Mouse (Mus musculus): ENCODE measurements around the gene Auh. TPM values are rescaled to one million over a fixed set of nuclear protein-coding genes. Genes with fewer than 3 reads are reported as not detected.

The Auh gene
- polyA plus RNA-seq (2016; fragmentation: Nextera tagmentation; extraction: Ambion mirVana): 38.9 and 42.7 TPM in 2 replicates

DNA sequence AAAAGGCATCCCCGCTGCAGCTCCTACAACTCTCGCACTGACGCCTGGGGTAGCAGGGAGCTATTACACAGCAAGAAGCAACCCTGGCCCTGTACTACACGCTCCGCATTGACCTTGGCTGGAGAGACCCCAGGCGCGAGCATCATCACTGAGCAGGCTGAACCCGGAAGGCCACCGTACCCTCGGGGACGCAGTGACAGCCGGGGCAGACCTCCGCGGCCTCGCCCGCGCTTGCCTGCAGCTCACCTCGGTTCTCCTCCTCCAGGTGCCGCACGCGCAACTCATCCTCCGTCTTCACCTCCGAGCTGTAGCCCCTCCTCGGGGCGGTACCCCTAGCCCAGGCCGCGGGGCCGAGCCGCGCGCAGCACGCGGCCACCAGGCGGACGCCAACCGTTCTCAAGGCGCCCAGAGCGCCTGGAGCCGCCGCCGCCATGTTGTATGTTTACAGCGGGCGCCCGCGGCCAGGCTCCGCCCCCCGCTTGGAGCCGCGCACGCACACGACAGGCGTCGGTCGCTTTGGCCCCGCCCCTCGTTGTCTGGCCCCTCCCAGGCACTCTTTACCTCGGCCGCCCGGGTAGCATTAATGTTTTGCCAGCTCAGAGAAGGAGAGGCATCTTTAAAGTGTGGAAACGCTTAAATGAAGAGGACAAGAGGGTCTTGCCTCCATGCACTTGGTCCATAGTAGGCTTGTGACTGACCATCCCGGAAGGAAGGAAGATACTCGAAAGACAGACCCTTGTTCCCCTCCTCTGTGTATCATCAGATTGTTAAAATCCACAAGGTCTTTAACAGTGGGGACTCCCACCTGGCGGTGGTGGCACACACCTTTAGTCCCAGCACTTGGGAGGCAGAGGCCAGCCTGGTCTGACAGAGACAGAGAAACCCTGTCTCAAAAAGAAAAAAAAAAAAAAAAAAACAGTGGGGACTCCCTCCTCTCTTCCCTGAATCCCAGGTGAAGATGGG is at the start of gene Auh:
Gene Auh (minus strand): TSS at position 473 of the 963 bp plus-strand sequence.
- Histone ChIP-seq H3K4me3 (replicated peaks) (peak within 1 kb of the TSS; percentile 86), H3K4me1 (peaks cover 27% of the 10 kb centered on the region), H3K27ac (peak within 1 kb of the TSS; percentile 84), H3K9ac (peak within 1 kb of the TSS; percentile 72), H3K27me3 (no peaks in the 10 kb centered on the region; the same call in 1 of the 2 replicates), H3K36me3 (replicated peaks) (no peaks in the 10 kb centered on the region), H3K4me2 (peak within 1 kb of the TSS; percentile 67), H3K9me3 (no peaks in the 10 kb centered on the region)
- WGBS: under 1% methylated on average over 62 of the region's 63 CpGs
- ATAC-seq (ENCODE audit: low FRiP score): peak; percentile 97

DNA sequence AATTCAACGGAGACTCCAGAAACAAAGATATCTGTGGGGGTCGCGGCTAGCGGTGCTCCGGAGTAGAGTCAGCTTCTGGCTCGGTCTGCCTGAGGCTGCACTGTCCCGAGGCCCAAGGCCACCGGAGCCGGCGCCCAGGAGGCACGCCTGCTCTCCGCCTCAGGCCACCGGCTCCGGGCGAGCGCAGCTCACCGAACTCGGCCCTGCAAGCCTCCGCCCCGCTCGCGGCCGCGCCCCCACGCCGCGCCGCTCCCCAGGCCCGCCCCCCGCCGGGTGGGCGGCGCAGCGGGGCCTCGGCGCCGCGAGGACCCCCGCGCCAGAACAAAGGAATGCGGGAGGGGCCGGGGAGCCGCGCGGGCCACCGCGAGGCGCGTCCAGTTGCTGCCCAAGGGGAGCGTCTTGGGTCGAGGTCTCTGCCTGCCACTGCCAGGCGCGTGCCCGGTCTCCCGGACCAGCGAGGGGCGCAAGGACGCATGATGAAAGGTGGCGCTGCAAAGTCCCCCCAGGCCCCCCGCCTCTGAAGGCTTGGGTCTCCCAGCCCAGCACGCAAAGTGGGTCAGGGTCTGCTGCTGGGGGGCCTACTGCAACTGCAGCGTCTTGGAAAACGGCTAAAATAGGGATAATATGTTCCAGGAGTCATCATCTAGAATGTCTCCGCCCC is 49.0 kb upstream of the Auh start:
- Histone ChIP-seq H3K4me2 (peak overlapping the region; percentile 99), H3K9me3 (no peaks in the 10 kb centered on the region), H3K36me3 (replicated peaks) (no peaks in the 10 kb centered on the region), H3K4me1 (peaks cover 48% of the 10 kb centered on the region), H3K9ac (peak overlapping the region; percentile 85), H3K27me3 (peaks cover 49% of the 10 kb centered on the region), H3K27ac (peak overlapping the region; percentile 83), H3K4me3 (replicated peaks) (peak overlapping the region; percentile 60)
- 2% methylated on average over 52 of the region's 64 CpGs for WGBS
- ATAC-seq (ENCODE audit: low FRiP score): peak; percentile 21; the same call in 1 of the 2 replicates

DNA sequence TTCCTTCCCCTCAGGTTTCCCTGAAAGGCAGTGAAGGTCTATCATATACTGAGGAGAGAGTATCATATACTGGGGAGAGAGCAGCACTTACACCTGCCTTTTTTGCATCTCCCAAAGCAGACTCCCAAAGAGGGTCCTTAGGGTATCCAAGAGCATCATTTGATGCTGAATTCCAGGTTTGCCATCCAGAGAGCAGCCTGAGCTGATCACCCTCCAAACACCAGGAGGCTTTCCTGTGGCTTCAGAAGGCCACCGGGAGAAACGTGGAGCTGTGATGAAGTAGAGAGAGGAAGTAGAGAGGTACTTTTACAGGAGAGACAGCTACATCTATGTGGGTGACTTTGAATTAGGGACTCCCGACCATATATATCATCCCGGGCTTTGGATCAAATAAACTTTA is 48.3 kb upstream of the Auh start:
- Histone ChIP-seq H3K9ac (no peak overlapping the region), H3K4me2 (peak overlapping the region; percentile 99), H3K27ac (no peak overlapping the region), H3K9me3 (no peaks in the 10 kb centered on the region), H3K4me3 (replicated peaks) (peak overlapping the region; percentile 60), H3K4me1 (peaks cover 48% of the 10 kb centered on the region), H3K27me3 (peaks cover 47% of the 10 kb centered on the region), H3K36me3 (replicated peaks) (no peaks in the 10 kb centered on the region)
- ATAC-seq (ENCODE audit: low FRiP score): no peak
- 33% methylated on average over 4 of the region's 4 CpGs for WGBS

DNA sequence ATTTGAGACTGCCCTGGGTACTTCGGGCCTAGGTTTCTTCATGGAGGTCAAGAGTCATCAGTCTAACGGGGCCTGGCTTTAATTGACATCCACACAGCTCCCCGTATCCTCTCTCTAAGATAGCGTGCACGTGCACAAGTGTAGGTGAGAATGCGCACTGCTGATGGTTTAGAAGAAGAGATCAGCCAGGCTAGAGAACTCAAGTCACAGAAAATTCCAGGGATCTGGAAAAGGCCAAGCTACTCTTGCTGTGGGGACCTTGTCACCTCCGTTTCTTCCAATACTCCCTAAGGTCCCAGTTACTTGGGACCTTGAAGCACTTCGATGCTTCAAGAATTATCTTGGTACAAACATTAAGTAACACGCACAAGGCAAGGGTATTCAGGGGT is 47.7 kb upstream of the Auh start:
- Histone ChIP-seq H3K9me3 (no peaks in the 10 kb centered on the region), H3K4me1 (peaks cover 47% of the 10 kb centered on the region), H3K9ac (no peak overlapping the region), H3K36me3 (replicated peaks) (no peaks in the 10 kb centered on the region), H3K27ac (no peak overlapping the region), H3K4me3 (replicated peaks) (0 out of 2 replicates have a peak overlapping the region, but pooled peaks have one; percentile 2), H3K27me3 (peaks cover 46% of the 10 kb centered on the region), H3K4me2 (peak overlapping the region; percentile 99)
- no peak for ATAC-seq (ENCODE audit: low FRiP score)
- 64% methylated on average over 9 of the region's 9 CpGs for WGBS

DNA sequence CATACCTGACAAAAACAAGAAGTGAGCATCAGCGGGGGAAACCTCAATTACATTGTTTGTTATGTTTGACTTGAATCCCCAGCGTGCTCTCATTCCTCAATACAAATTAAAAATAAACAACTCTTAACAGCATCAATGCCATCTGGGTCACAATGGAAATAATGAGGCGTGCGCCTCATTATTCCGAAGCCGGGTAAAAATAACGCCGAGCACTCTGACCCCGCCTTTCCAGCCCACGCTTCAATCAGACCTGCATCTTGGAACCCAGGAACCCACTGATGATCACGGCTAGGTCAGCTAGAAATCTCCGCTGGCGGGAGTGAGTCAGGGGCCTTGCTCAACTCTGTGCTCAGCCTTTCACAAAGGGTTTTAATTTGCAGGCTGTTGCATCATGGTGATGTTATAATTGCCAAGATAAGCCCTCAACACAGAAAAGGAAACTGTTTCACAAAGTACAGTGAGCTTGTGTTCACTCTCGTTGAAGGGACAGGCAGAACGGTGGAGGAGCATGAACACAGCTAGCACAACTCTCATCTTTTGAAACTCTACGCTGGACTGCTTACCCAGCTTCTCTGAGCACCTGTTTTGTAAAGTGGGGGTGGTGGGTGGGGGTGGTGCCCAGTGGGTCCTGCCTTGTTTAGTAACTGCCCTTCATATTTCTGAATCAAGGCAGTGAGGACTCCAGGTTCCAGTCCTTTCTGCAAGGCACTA is 47.2 kb upstream of the Auh start:
- no peak overlapping the region for H3K27ac ChIP-seq
- H3K27me3 ChIP-seq: peaks cover 40% of the 10 kb centered on the region
- 9% methylated on average over 16 of the region's 16 CpGs for WGBS
- no peaks in the 10 kb centered on the region for H3K36me3 ChIP-seq (replicated peaks)
- H3K4me2 ChIP-seq: peak overlapping the region; percentile 41
- H3K9ac ChIP-seq: peak overlapping the region; percentile 18; the same call in 1 of the 2 replicates
- peak overlapping the region; percentile 9; the same call in 1 of the 2 replicates for H3K4me3 ChIP-seq (replicated peaks)
- no peaks in the 10 kb centered on the region for H3K9me3 ChIP-seq
- no peak for ATAC-seq (ENCODE audit: low FRiP score)
- H3K4me1 ChIP-seq: peaks cover 41% of the 10 kb centered on the region

DNA sequence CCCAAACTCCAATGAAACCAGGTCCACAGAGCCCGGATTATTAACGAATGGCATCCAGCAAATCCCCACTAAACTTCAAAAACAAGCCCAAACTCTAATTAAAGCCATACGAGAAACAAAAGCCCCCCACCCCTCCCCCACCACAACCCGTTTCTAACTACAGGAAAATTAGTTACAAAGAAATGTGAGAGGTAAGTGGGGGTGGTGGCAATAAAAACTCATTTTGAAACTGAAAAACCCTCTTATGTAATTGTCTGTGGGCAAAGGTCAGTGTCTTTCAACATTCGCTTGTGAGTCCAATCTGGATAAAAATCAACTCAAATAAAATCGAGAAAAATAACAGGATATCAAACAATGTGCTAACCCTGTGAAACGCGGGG is 46.6 kb upstream of the Auh start:
- H3K4me2 ChIP-seq: peak overlapping the region; percentile 41
- WGBS: 10% methylated on average over 8 of the region's 8 CpGs
- H3K27me3 ChIP-seq: peaks cover 36% of the 10 kb centered on the region
- H3K9me3 ChIP-seq: no peaks in the 10 kb centered on the region
- no peak for ATAC-seq (ENCODE audit: low FRiP score)
- peaks cover 39% of the 10 kb centered on the region for H3K4me1 ChIP-seq
- no peak overlapping the region for H3K27ac ChIP-seq
- no peak overlapping the region for H3K9ac ChIP-seq
- H3K4me3 ChIP-seq (replicated peaks): no peak overlapping the region
- no peaks in the 10 kb centered on the region for H3K36me3 ChIP-seq (replicated peaks)

DNA sequence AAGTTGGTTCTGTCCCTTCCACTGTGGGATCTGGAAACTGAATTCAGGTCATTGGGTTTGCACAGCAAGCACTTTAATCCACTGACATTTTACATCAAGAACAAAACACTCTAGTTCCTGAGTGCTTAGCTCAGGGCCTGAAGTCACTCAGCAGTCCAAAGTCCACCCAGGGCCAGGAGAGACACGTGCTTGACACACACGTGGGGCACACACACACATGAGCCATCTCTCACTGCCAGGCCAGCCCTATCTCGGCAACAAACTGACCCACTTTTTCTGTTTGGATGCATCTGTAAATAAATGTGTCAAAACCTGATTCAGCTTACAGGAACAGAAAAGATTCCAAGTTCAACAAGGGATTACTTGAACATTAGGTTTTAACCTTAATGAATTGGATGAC is 45.2 kb upstream of the Auh start:
- peaks cover 39% of the 10 kb centered on the region for H3K4me1 ChIP-seq
- H3K4me2 ChIP-seq: no peak overlapping the region
- no peak for ATAC-seq (ENCODE audit: low FRiP score)
- H3K9ac ChIP-seq: no peak overlapping the region
- no peak overlapping the region for H3K4me3 ChIP-seq (replicated peaks)
- no peaks in the 10 kb centered on the region for H3K9me3 ChIP-seq
- H3K27ac ChIP-seq: no peak overlapping the region
- H3K27me3 ChIP-seq: peaks cover 36% of the 10 kb centered on the region
- 77% methylated on average over 3 of the region's 3 CpGs for WGBS
- H3K36me3 ChIP-seq (replicated peaks): no peaks in the 10 kb centered on the region

DNA sequence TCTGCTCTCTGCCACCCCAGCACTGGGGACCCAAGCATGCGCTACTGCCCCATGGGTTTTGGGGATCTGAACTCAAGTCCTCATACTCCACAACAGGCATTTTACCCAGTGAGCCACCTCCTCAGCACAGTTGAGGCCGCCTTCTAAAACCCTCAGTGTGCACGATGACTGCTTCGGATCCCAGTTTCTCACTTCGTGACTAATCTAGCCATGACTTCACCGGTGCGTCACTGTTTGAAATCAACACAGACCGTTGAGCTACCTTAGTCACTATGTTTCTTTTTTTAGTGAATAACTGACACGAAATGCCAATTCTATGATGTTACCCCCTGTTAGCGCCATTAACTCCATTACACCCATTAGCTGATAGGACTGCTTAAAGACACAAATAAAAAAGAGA is 43.9 kb upstream of the Auh start:
- no peak for ATAC-seq (ENCODE audit: low FRiP score)
- Histone ChIP-seq H3K4me3 (replicated peaks) (no peak overlapping the region), H3K27me3 (peaks cover 30% of the 10 kb centered on the region), H3K4me1 (peaks cover 31% of the 10 kb centered on the region), H3K36me3 (replicated peaks) (no peaks in the 10 kb centered on the region; the same call in 1 of the 2 replicates), H3K9ac (no peak overlapping the region), H3K4me2 (no peak overlapping the region), H3K27ac (no peak overlapping the region), H3K9me3 (no peaks in the 10 kb centered on the region)
- 95% methylated on average over 10 of the region's 10 CpGs for WGBS

DNA sequence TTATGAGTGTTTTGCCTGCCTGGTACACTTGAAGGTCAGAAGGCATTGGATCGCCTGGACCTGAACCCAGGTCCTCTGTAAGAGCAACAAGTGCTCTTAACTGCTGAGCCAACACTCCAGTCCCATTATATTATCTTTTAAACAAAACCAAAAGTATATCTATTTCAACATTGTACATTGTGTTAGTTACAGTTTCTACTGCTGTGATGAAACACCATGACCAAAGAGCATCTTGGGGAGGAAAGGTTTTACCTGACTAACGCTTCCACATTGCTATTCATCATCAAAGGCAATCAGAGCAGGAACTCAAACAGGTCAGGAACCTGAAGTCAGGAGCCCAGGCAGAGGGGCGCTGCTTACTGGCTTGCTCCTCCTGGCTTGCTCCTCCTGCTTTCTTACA is 43.1 kb upstream of the Auh start:
- 96% methylated on average over 3 of the region's 3 CpGs for WGBS
- ATAC-seq (ENCODE audit: low FRiP score): no peak
- no peak overlapping the region for H3K27ac ChIP-seq
- H3K4me3 ChIP-seq (replicated peaks): no peak overlapping the region
- no peaks in the 10 kb centered on the region for H3K9me3 ChIP-seq
- no peak overlapping the region for H3K9ac ChIP-seq
- peaks cover 8% of the 10 kb centered on the region for H3K36me3 ChIP-seq (replicated peaks)
- no peak overlapping the region for H3K4me2 ChIP-seq
- peaks cover 27% of the 10 kb centered on the region for H3K27me3 ChIP-seq
- H3K4me1 ChIP-seq: peaks cover 24% of the 10 kb centered on the region

DNA sequence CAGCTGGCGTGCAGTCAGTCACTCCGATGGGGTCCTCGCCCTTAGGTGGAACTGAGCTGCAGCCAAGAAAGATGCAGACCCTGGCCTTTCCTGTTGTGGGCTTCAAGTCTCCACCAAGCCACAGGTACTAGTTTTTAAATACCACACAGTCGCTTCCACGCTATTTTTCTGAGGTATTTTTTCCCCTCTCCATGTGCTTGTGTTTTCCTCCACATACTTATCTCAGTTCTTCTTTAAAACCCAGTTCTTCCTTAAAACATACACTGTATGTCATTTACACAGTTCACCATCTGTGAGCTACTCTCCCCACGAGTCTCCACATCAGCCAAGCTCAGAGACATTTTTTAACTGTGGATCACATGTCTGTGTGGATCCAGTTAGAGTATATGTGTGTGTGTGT is 41.4 kb upstream of the Auh start:
- 89% methylated on average over 6 of the region's 6 CpGs for WGBS
- peaks cover 24% of the 10 kb centered on the region for H3K36me3 ChIP-seq (replicated peaks)
- H3K4me3 ChIP-seq (replicated peaks): no peak overlapping the region
- H3K27ac ChIP-seq: no peak overlapping the region
- no peak overlapping the region for H3K9ac ChIP-seq
- peaks cover 6% of the 10 kb centered on the region for H3K4me1 ChIP-seq
- H3K27me3 ChIP-seq: peaks cover 17% of the 10 kb centered on the region
- H3K4me2 ChIP-seq: no peak overlapping the region
- no peak for ATAC-seq (ENCODE audit: low FRiP score)
- no peaks in the 10 kb centered on the region for H3K9me3 ChIP-seq

DNA sequence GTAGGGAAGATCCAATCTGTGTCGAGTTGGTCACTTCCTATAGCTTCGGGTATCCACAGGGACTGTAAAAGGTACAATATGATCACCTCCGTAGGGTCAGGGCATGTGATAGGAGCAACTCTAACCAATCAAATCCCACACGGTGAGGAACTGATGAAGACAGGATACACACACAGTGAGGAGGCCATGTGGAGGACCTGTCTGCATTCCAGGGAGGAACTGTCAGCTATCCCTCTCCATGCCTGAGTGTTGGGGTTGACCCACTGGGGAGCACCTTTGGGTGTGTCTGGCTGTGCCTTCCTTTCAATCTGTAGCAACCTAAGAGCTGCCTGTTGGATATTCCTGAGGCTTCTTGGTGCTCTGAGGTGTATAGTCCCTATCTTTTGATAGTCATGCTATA is 33.4 kb upstream of the Auh start:
- H3K27me3 ChIP-seq: no peaks in the 10 kb centered on the region
- ATAC-seq (ENCODE audit: low FRiP score): no peak
- no peak overlapping the region for H3K4me3 ChIP-seq (replicated peaks)
- no peaks in the 10 kb centered on the region for H3K9me3 ChIP-seq
- WGBS: 90% methylated on average over 4 of the region's 4 CpGs
- no peak overlapping the region for H3K9ac ChIP-seq
- no peak overlapping the region for H3K27ac ChIP-seq
- no peak overlapping the region for H3K4me2 ChIP-seq
- H3K4me1 ChIP-seq: no peaks in the 10 kb centered on the region
- peaks cover 19% of the 10 kb centered on the region for H3K36me3 ChIP-seq (replicated peaks)

DNA sequence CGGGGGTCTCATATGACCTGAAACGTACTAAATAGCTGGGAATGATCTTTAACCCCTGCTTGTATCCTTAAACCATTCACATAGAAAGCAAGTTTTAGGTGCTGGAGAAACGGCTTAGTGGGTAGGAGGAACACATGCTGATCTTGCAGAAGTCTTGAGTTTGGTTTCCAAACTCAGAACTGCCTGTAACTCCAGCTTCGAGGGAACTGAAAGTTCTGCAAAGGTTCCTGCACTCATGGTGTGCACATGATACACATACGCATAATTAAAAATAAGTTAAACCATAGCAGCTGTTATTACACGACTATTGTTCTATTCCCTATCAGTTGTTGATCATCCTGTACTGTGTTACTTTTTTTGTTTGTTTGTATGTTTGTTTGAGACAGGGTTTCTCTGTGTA is 32.9 kb upstream of the Auh start:
- 92% methylated on average over 6 of the region's 6 CpGs for WGBS
- Histone ChIP-seq H3K27ac (no peak overlapping the region), H3K4me1 (no peaks in the 10 kb centered on the region), H3K9ac (no peak overlapping the region), H3K4me2 (no peak overlapping the region), H3K4me3 (replicated peaks) (no peak overlapping the region), H3K9me3 (no peaks in the 10 kb centered on the region), H3K27me3 (no peaks in the 10 kb centered on the region), H3K36me3 (replicated peaks) (peaks cover 13% of the 10 kb centered on the region)
- no peak for ATAC-seq (ENCODE audit: low FRiP score)

All from forebrain, embryonic 12.5 days (tissue).